Comparison of ENCODE assay signal across 7 mouse cellular contexts in the genomic region with DNA sequence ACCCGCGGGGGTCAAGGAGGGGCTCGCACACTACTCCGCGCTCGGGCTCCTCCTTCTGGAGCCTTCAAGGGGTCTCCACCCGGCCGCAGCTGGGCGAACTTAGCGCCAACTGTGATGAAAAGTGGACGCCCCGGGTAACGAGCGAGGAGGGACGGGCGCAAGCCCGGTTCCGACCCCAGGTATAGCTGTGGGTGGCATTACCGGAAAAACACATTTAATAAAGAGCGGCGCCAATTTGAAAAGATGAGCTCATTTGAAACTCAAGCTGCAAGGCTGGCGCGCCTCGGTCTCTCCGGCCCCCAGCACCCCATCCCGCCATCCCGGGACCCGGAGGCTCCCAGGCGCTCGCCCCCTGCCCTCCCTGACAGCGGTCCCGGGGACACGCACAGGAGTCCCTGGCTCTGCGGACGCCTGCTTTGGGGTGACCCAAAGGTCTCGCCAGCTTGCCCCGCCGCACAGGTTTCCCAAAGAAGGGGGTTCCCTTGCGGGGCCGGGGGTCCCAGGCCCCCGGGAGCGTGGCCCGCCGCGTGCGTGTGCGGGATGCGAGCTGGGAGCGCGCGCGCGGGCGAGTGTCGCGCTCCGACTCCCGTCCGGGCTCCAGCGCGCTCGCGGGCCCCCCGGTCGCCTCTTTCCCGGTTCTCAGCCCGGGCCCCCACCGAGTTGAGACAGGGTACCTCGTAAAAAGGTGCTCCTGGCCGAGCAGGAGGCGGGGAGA. TPM values are rescaled to one million over a fixed set of nuclear protein-coding genes. Genes with fewer than 3 reads are reported as not detected.
DNase-seq lines count a peak whose midpoint lies in the region; ATAC-seq and TF ChIP-seq lines count a peak whose summit lies in the region.

No protein-coding gene starts in this region.

- ATAC-seq in heart, embryonic 12.5 days (ENCODE audit: insufficient number of reproducible peaks, low FRiP score) = 0 out of 2 replicates have a peak, but pooled peaks have one; percentile 40

- no peak for TF ChIP-seq POLR2A in cortical plate, adult 2 months (IDR thresholded peaks at IDR 0.05; ENCODE audit: extremely low read depth, insufficient read depth, low read length)
- no peak for TF ChIP-seq POLR2A in myocyte (IDR thresholded peaks at IDR 0.05; ENCODE audit: insufficient read length, low read depth)

- no peak overlapping the region for H3K27ac ChIP-seq in cortical plate, adult 2 months (ENCODE audit: insufficient read depth, low read length)
- H3K27ac ChIP-seq in heart, embryonic 12.5 days (ENCODE audit: poor library complexity, severe bottlenecking) = peak overlapping the region; percentile 92
- H3K27ac ChIP-seq in limb, embryonic 10.5 days = peak overlapping the region; percentile 99

- H3ac ChIP-seq in myocyte (ENCODE audit: control insufficient read depth, insufficient read length) = peak overlapping the region; percentile 90

- peak; percentile 8 for DNase-seq in right cerebral cortex, postnatal 25 days
- no peak for DNase-seq in right cerebral cortex, adult 18-20 months
- peak; percentile 84 for DNase-seq in limb, embryonic 10.5 days (ENCODE audit: low spot score)
- no peak for DNase-seq in frontal cortex, postnatal 25 days (ENCODE audit: low spot score in 2 of 2)

- no peaks in the 10 kb centered on the region for H3K36me3 ChIP-seq in heart, embryonic 12.5 days
- no peaks in the 10 kb centered on the region for H3K36me3 ChIP-seq in limb, embryonic 10.5 days
- no peaks in the 10 kb centered on the region for H3K36me3 ChIP-seq in myocyte (ENCODE audit: control insufficient read depth, insufficient read depth)

- H3K4me1 ChIP-seq in cortical plate, adult 2 months (ENCODE audit: control insufficient read depth, insufficient read depth, low read length) = no peaks in the 10 kb centered on the region
- H3K4me1 ChIP-seq in heart, embryonic 12.5 days (replicated peaks) = peaks cover 10% of the 10 kb centered on the region
- H3K4me1 ChIP-seq in limb, embryonic 10.5 days = peaks cover 27% of the 10 kb centered on the region

- peak overlapping the region; percentile 18 for H3K4me3 ChIP-seq in cortical plate, adult 2 months (ENCODE audit: insufficient read depth, low read length)
- peak overlapping the region; percentile 94 for H3K4me3 ChIP-seq in heart, embryonic 12.5 days
- H3K4me3 ChIP-seq in limb, embryonic 10.5 days = peak overlapping the region; percentile 88
- peak overlapping the region; percentile 95 for H3K4me3 ChIP-seq in myocyte

- H3K9ac ChIP-seq in heart, embryonic 12.5 days = peak overlapping the region; percentile 91

- no peaks in the 10 kb centered on the region for H3K27me3 ChIP-seq in heart, embryonic 12.5 days (replicated peaks)
- no peaks in the 10 kb centered on the region for H3K27me3 ChIP-seq in limb, embryonic 10.5 days (ENCODE audit: low read depth, poor library complexity, severe bottlenecking)
- no peaks in the 10 kb centered on the region for H3K27me3 ChIP-seq in myocyte (ENCODE audit: control insufficient read depth, insufficient read depth, insufficient read length)

- peak overlapping the region; percentile 80 for H3K4me2 ChIP-seq in heart, embryonic 12.5 days
- peak overlapping the region; percentile 72 for H3K4me2 ChIP-seq in myocyte (ENCODE audit: low read depth)

- TF ChIP-seq CTCF in cortical plate, adult 2 months (IDR thresholded peaks at IDR 0.05; ENCODE audit: extremely low read depth, insufficient read depth, low read length) = no peak

- no peaks in the 10 kb centered on the region for H3K9me3 ChIP-seq in heart, embryonic 12.5 days (replicated peaks)
- H3K9me3 ChIP-seq in limb, embryonic 10.5 days (replicated peaks) = no peaks in the 10 kb centered on the region

- 0% methylated on average over 67 of the region's 71 CpGs for WGBS in heart, embryonic 12.5 days
- under 1% methylated on average over 71 of the region's 71 CpGs for WGBS in limb, embryonic 10.5 days

- H3K79me2 ChIP-seq in myocyte (ENCODE audit: control insufficient read depth, insufficient read depth) = peaks cover 54% of the 10 kb centered on the region

TF ChIP-seq in myocyte, 11 proteins besides CTCF, POLR2A, EP300 and RAD21:
- no peak for TF ChIP-seq REST (IDR thresholded peaks at IDR 0.05; ENCODE audit: insufficient read depth, insufficient read length)
- TF ChIP-seq TCF12 (IDR thresholded peaks at IDR 0.05; ENCODE audit: insufficient read depth, poor library complexity, severe bottlenecking) = no peak
- no peak for TF ChIP-seq POLR2AphosphoS2 (IDR thresholded peaks at IDR 0.05; ENCODE audit: insufficient read length, low read depth)
- no peak for TF ChIP-seq MAX (IDR thresholded peaks at IDR 0.05; ENCODE audit: low read depth)
- TF ChIP-seq TCF3 (IDR thresholded peaks at IDR 0.05; ENCODE audit: insufficient read length, low read depth) = no peak
- no peak for TF ChIP-seq CEBPB (IDR thresholded peaks at IDR 0.05; ENCODE audit: insufficient read depth, poor library complexity, severe bottlenecking)
- no peak for TF ChIP-seq E2F4 (IDR thresholded peaks at IDR 0.05; ENCODE audit: insufficient read depth)
- no peak for TF ChIP-seq SRF (IDR thresholded peaks at IDR 0.05; ENCODE audit: control insufficient read depth, insufficient read length, low read depth)
- TF ChIP-seq MYOG (IDR thresholded peaks at IDR 0.05; ENCODE audit: control insufficient read depth in 1 of 3, insufficient read depth in 1 of 3, insufficient read length in 2 of 3, low read depth in 2 of 3) = no peak
- TF ChIP-seq MYOD1 (IDR thresholded peaks at IDR 0.05; ENCODE audit: control insufficient read depth in 1 of 3, insufficient read length in 2 of 3, low read depth in 2 of 3) = no peak
- no peak for TF ChIP-seq USF1 (IDR thresholded peaks at IDR 0.05; ENCODE audit: low read depth)
TF ChIP-seq in myocyte: peak in this region for 0.

RNA-seq across cellular contexts. Expression of gene Igf2bp2, which starts 1.6 kb away (rescaled TPM):
- polyA plus RNA-seq in cortical plate, adult 2 months (2012; rRNA removed) = 0.79 and 0.81 TPM in 2 replicates
- polyA plus RNA-seq in heart, embryonic 12.5 days (2016; fragmentation: Nextera tagmentation; extraction: Ambion mirVana) = 85.3 and 92.7 TPM in 2 replicates
- 203 and 204 TPM in 2 replicates for polyA plus RNA-seq in limb, embryonic 10.5 days (2016; fragmentation: Nextera tagmentation; extraction: Ambion mirVana)
- 12.2 TPM for polyA plus RNA-seq in myocyte (2012; fragmentation: generic; extraction: Trizol)

Comparison
In these comparisons a context has a peak if more than half of its experiments do, and no peak if none do; other contexts are left out.
1. DNase-seq: peak in right cerebral cortex, postnatal 25 days (single experiment) and limb, embryonic 10.5 days (single experiment); none in right cerebral cortex, adult 18-20 months (single experiment) and frontal cortex, postnatal 25 days (0 of 2).
2. H3K4me3 ChIP-seq: peak in every context shown above with its lines; median percentile 95 in myocyte; 94 in heart, embryonic 12.5 days; 88 in limb, embryonic 10.5 days; 18 in cortical plate, adult 2 months.